Mouse (Mus musculus): ENCODE measurements around the gene Aff3. TPM values are rescaled to one million over a fixed set of nuclear protein-coding genes. Genes with fewer than 3 reads are reported as not detected.
A peak's percentile ranks its signal among the peaks of the same experiment; 100 is the strongest.

Gene Aff3
- polyA plus RNA-seq, 1 experiment: 1.3 TPM

GRCm38 (mm10) chr1:38259541-38260338 is 405.0 kb downstream of the Aff3 start:
- no peak overlapping the region for H3K4me3 ChIP-seq (ENCODE audit: insufficient read depth, low read depth, low read length)
- H3K27ac ChIP-seq (replicated peaks; ENCODE audit: low read depth, low read length): no peak overlapping the region
- 0 out of 2 replicates have a peak, but pooled peaks cover 2% of the 10 kb centered on the region for H3K4me1 ChIP-seq (ENCODE audit: control insufficient read depth, insufficient read depth, insufficient read length, low read length)

GRCm38 (mm10) chr1:38254426-38254825 is 410.3 kb downstream of the Aff3 start:
- Histone ChIP-seq H3K27ac (replicated peaks; ENCODE audit: low read depth, low read length) (no peak overlapping the region), H3K4me1 (ENCODE audit: control insufficient read depth, insufficient read depth, insufficient read length, low read length) (no peaks in the 10 kb centered on the region), H3K4me3 (ENCODE audit: insufficient read depth, low read depth, low read length) (no peak overlapping the region)

- H3K4me3 ChIP-seq (ENCODE audit: insufficient read depth, low read depth, low read length): no peak overlapping the region
Measured at GRCm38 (mm10) chr1:38252766-38253079, 412.0 kb downstream of the Aff3 start.

GRCm38 (mm10) chr1:38252031-38252765 is 412.6 kb downstream of the Aff3 start:
- H3K27ac ChIP-seq (replicated peaks; ENCODE audit: low read depth, low read length): no peak overlapping the region
- H3K4me1 ChIP-seq (ENCODE audit: control insufficient read depth, insufficient read depth, insufficient read length, low read length): no peaks in the 10 kb centered on the region
- H3K4me3 ChIP-seq (ENCODE audit: insufficient read depth, low read depth, low read length): no peak overlapping the region

More at GRCm38 (mm10) chr1:38252766-38253079, 412.0 kb downstream of the Aff3 start:
- Histone ChIP-seq H3K4me1 (ENCODE audit: control insufficient read depth, insufficient read depth, insufficient read length, low read length) (no peaks in the 10 kb centered on the region), H3K27ac (replicated peaks; ENCODE audit: low read depth, low read length) (no peak overlapping the region)

- no peak overlapping the region for H3K27ac ChIP-seq (replicated peaks; ENCODE audit: low read depth, low read length)
- H3K4me3 ChIP-seq (ENCODE audit: insufficient read depth, low read depth, low read length): no peak overlapping the region
- H3K4me1 ChIP-seq (ENCODE audit: control insufficient read depth, insufficient read depth, insufficient read length, low read length): no peaks in the 10 kb centered on the region
Measured at GRCm38 (mm10) chr1:38251448-38251847, 413.3 kb downstream of the Aff3 start.

- no peak overlapping the region for H3K27ac ChIP-seq (replicated peaks; ENCODE audit: low read depth, low read length)
- no peaks in the 10 kb centered on the region for H3K4me1 ChIP-seq (ENCODE audit: control insufficient read depth, insufficient read depth, insufficient read length, low read length)
Measured at GRCm38 (mm10) chr1:38250246-38250645, 414.5 kb downstream of the Aff3 start.

GRCm38 (mm10) chr1:38249561-38249960 is 415.2 kb downstream of the Aff3 start:
- no peak overlapping the region for H3K27ac ChIP-seq (replicated peaks; ENCODE audit: low read depth, low read length)
- no peaks in the 10 kb centered on the region for H3K4me1 ChIP-seq (ENCODE audit: control insufficient read depth, insufficient read depth, insufficient read length, low read length)
- no peak overlapping the region for H3K4me3 ChIP-seq (ENCODE audit: insufficient read depth, low read depth, low read length)

More at GRCm38 (mm10) chr1:38250246-38250645, 414.5 kb downstream of the Aff3 start:
- H3K4me3 ChIP-seq (ENCODE audit: insufficient read depth, low read depth, low read length): no peak overlapping the region

- Histone ChIP-seq H3K27ac (replicated peaks; ENCODE audit: low read depth, low read length) (no peak overlapping the region), H3K4me1 (ENCODE audit: control insufficient read depth, insufficient read depth, insufficient read length, low read length) (no peaks in the 10 kb centered on the region), H3K4me3 (ENCODE audit: insufficient read depth, low read depth, low read length) (no peak overlapping the region)
Measured at GRCm38 (mm10) chr1:38248027-38248426, 416.7 kb downstream of the Aff3 start.

GRCm38 (mm10) chr1:38242559-38242958 is 422.2 kb downstream of the Aff3 start:
- Histone ChIP-seq H3K27ac (replicated peaks; ENCODE audit: low read depth, low read length) (no peak overlapping the region), H3K4me3 (ENCODE audit: insufficient read depth, low read depth, low read length) (no peak overlapping the region), H3K4me1 (ENCODE audit: control insufficient read depth, insufficient read depth, insufficient read length, low read length) (peaks cover 10% of the 10 kb centered on the region)

- H3K4me1 ChIP-seq (ENCODE audit: control insufficient read depth, insufficient read depth, insufficient read length, low read length): peaks cover 10% of the 10 kb centered on the region
- H3K27ac ChIP-seq (replicated peaks; ENCODE audit: low read depth, low read length): peak overlapping the region; percentile 39
- H3K4me3 ChIP-seq (ENCODE audit: insufficient read depth, low read depth, low read length): no peak overlapping the region
Measured at GRCm38 (mm10) chr1:38241801-38242200, 423.0 kb downstream of the Aff3 start.

- H3K4me1 ChIP-seq (ENCODE audit: control insufficient read depth, insufficient read depth, insufficient read length, low read length): peaks cover 10% of the 10 kb centered on the region
- no peak overlapping the region for H3K4me3 ChIP-seq (ENCODE audit: insufficient read depth, low read depth, low read length)
- peak overlapping the region; percentile 26 for H3K27ac ChIP-seq (replicated peaks; ENCODE audit: low read depth, low read length)
Measured at GRCm38 (mm10) chr1:38241221-38241666, 423.5 kb downstream of the Aff3 start.

- Histone ChIP-seq H3K4me1 (ENCODE audit: control insufficient read depth, insufficient read depth, insufficient read length, low read length) (peaks cover 10% of the 10 kb centered on the region), H3K4me3 (ENCODE audit: insufficient read depth, low read depth, low read length) (no peak overlapping the region), H3K27ac (replicated peaks; ENCODE audit: low read depth, low read length) (peak overlapping the region; percentile 23; the same call in 1 of the 2 replicates)
Measured at GRCm38 (mm10) chr1:38240438-38241220, 424.1 kb downstream of the Aff3 start.

GRCm38 (mm10) chr1:38239516-38239915 is 425.2 kb downstream of the Aff3 start:
- Histone ChIP-seq H3K4me3 (ENCODE audit: insufficient read depth, low read depth, low read length) (no peak overlapping the region), H3K4me1 (ENCODE audit: control insufficient read depth, insufficient read depth, insufficient read length, low read length) (peaks cover 10% of the 10 kb centered on the region), H3K27ac (replicated peaks; ENCODE audit: low read depth, low read length) (no peak overlapping the region)

GRCm38 (mm10) chr1:38237831-38238230 is 426.9 kb downstream of the Aff3 start:
- Histone ChIP-seq H3K4me1 (ENCODE audit: control insufficient read depth, insufficient read depth, insufficient read length, low read length) (peaks cover 10% of the 10 kb centered on the region), H3K27ac (replicated peaks; ENCODE audit: low read depth, low read length) (no peak overlapping the region), H3K4me3 (ENCODE audit: insufficient read depth, low read depth, low read length) (no peak overlapping the region)

Measured in brown adipose tissue, adult 24 weeks (tissue).